Mouse (Mus musculus) megakaryocyte, embryonic 14.5 days (primary cell): ENCODE measurements around the gene Ascc1. TPM values are rescaled to one million over a fixed set of nuclear protein-coding genes. Genes with fewer than 3 reads are reported as not detected.
"Not testable (repeated sequence)": the region's sequence is repeated elsewhere in the genome, so short reads cannot be mapped to it uniquely, and the experiment has no call there.

ENCODE experiments used
- H3K27me3 ChIP-seq: replicated peaks from 2 replicates; pipeline ENCODE3; 2012; ENCODE audit warnings: inconsistent platforms
- H3K36me3 ChIP-seq: replicated peaks from 2 replicates; pipeline ENCODE3; 2012; ENCODE audit warnings: low read length, inconsistent platforms, mixed read lengths
- H3K4me1 ChIP-seq: 2 replicates; pipeline ENCODE4 v1.6.1; 2012; ENCODE audit warnings: inconsistent platforms
- H3K4me3 ChIP-seq: replicated peaks from 2 replicates; pipeline ENCODE3; 2012; ENCODE audit warnings: moderate library complexity, mild to moderate bottlenecking, inconsistent platforms
- H3K9me3 ChIP-seq: 2 replicates; pipeline ENCODE4 v1.6.1; 2012; ENCODE audit warnings: inconsistent platforms
- FLI1 ChIP-seq: IDR thresholded peaks from 2 replicates; pipeline ENCODE4 v1.6.1; 2012; ENCODE audit warnings: low read length, inconsistent platforms, mixed read lengths
- GATA1 ChIP-seq: IDR thresholded peaks from 3 replicates; pipeline ENCODE4 v1.6.1; 2012; ENCODE audit warnings: mixed read lengths, low read length, inconsistent platforms, borderline replicate concordance
- polyA plus RNA-seq: library from polyadenylated mRNA; stranded (reverse); fragments of >175 nt; gene quantifications from 2 replicates; pipeline ENCODE4 v1.2.3, GENCODE M21; 2012; ENCODE audit warnings: low replicate concordance; ENCODE audit not compliant: insufficient read depth

Gene Ascc1
- polyA plus RNA-seq, 1 experiment: 126 TPM

DNA sequence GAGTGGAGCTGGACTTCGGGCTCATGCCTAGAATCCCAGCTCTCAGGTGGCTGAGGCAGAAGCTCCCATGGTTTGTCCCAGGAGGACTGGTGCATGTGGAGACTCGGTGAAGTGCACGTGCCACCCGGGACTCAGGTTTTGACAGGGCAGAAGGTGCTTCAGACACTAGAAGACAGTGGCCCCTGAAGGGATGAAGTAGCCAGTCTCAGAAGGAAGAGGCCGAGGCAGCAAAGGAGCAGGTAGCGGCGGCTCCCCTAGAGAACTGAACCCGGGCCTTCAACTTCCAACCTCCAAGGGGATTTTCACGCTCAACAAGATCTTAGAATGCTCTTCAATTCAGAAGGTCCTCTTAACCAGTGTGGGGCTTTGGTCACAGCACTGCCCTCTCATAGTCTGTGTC lies 12.2 kb upstream of the Ascc1 start:
- Histone ChIP-seq H3K4me1 (peaks cover 24% of the 10 kb centered on the region), H3K27me3 (no peaks in the 10 kb centered on the region), H3K4me3 (no peak overlapping the region), H3K9me3 (no peaks in the 10 kb centered on the region), H3K36me3 (peaks cover 95% of the 10 kb centered on the region)
- no peak for TF ChIP-seq GATA1
- no peak for TF ChIP-seq FLI1

DNA sequence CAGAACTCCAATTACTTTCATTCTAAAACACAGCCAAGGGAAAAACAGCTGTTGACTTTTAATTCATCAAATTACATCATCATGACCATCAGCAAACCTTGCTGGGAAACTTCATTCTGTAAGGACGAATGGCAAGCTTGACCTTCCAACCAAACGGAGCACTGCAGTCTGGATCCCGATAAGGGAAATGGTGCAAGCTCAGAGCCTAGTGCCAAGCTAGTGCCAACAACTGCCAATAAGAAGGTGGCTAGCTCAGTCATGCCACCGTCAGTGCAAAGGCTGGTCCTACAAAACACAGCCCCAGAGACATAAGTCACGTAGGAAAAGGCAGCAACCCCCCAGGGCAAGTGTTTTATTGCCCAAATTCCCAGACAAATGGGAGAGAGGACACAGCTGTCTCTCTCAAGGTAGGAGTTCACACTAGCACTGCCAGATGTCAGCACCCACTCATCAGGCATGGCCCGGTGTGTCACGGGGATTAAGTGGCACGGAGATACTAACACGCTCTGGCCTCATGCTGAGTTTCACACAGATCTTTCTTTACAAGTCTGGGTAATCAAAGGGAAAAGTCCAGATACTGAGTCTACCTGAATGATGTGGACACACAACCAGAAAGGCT lies 11.2 kb upstream of the Ascc1 start:
- peaks cover 33% of the 10 kb centered on the region for H3K4me1 ChIP-seq
- no peaks in the 10 kb centered on the region for H3K27me3 ChIP-seq
- peaks cover 95% of the 10 kb centered on the region for H3K36me3 ChIP-seq
- H3K4me3 ChIP-seq: no peak overlapping the region
- no peaks in the 10 kb centered on the region for H3K9me3 ChIP-seq
- TF ChIP-seq FLI1 (no peak), GATA1 (no peak)

GRCm38 (mm10) chr10:59992024-59992423 lies 10.6 kb upstream of the Ascc1 start:
- no peak overlapping the region for H3K4me3 ChIP-seq
- H3K4me1 ChIP-seq: peaks cover 34% of the 10 kb centered on the region
- no peaks in the 10 kb centered on the region for H3K9me3 ChIP-seq
- peaks cover 93% of the 10 kb centered on the region for H3K36me3 ChIP-seq
- no peak for TF ChIP-seq GATA1
- no peak for TF ChIP-seq FLI1
- H3K27me3 ChIP-seq: no peaks in the 10 kb centered on the region

DNA sequence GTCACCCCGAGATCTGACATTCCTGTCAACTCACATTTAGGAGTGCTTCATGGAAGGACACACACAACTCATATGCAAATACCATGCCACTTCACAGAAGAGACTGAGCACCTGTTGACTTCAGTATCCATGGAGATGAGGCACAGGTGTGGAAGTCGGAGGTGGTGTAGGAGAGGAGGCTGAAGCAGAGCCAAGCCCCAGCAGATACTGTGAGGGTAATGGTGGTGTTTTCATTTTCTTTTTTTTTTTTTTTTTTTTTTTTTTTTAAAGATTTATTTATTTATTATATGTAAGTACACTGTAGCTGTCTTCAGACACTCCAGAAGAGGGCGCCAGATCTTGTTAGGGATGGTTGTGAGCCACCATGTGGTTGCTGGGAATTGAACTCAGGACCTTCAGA lies 8.8 kb upstream of the Ascc1 start:
- Histone ChIP-seq H3K36me3 (peaks cover 75% of the 10 kb centered on the region), H3K4me1 (peaks cover 50% of the 10 kb centered on the region)
- not testable (repeated sequence) for H3K27me3 ChIP-seq, H3K9me3 ChIP-seq, H3K4me3 ChIP-seq

DNA sequence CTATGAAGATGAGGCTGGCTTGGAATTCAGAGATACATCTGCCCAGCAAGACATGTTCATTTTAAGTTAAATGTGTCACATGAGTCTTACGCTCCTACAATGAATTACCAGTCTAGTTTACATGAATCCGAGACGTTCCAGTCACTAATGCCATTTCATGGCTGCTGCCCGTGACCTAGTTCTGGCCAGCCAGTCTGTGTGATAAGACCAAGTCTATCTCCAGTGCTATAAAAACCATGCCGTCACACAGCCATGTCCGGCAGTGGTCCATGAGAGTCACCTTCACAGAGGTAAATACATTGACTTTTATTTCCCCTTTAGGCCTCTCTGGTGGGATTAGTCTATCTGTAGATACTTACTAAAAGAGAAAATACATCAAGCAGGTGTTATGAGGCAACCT lies 6.7 kb upstream of the Ascc1 start:
- TF ChIP-seq FLI1 (no peak), GATA1 (no peak)
- no peaks in the 10 kb centered on the region for H3K27me3 ChIP-seq
- peaks cover 65% of the 10 kb centered on the region for H3K36me3 ChIP-seq
- no peak overlapping the region for H3K4me3 ChIP-seq
- no peaks in the 10 kb centered on the region for H3K9me3 ChIP-seq
- peaks cover 69% of the 10 kb centered on the region for H3K4me1 ChIP-seq

DNA sequence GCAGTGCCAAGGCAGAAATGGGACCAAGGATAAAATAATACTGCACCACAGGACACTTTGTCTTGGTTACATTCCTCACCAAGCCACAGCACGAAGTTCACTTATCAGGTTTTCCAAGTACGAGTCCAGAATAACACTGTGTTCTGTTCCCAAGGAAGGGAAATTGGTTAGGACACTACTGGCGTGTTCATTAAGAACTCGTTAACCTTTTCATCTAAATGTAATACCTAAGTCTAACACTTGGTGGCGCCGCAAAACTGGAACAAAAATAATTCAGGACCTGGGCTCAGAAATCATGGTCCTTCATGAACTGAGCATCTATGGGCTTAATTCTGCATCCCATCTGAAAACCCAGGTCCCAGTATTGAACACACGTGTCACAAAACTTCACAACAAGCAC lies 5.0 kb upstream of the Ascc1 start:
- no peak overlapping the region for H3K4me3 ChIP-seq
- no peaks in the 10 kb centered on the region for H3K27me3 ChIP-seq
- H3K36me3 ChIP-seq: peaks cover 55% of the 10 kb centered on the region
- no peak for TF ChIP-seq GATA1
- TF ChIP-seq FLI1: no peak
- H3K4me1 ChIP-seq: peaks cover 65% of the 10 kb centered on the region
- no peaks in the 10 kb centered on the region for H3K9me3 ChIP-seq

- no peaks in the 10 kb centered on the region for H3K27me3 ChIP-seq
- no peak for TF ChIP-seq GATA1
- no peak for TF ChIP-seq FLI1
- peaks cover 66% of the 10 kb centered on the region for H3K4me1 ChIP-seq
- no peaks in the 10 kb centered on the region for H3K9me3 ChIP-seq
- H3K36me3 ChIP-seq: peaks cover 42% of the 10 kb centered on the region
- H3K4me3 ChIP-seq: no peak overlapping the region
These were observed 3.5 kb upstream of the Ascc1 start for GRCm38 (mm10) chr10:59999057-59999456.

- not testable (repeated sequence) for H3K27me3 ChIP-seq, H3K9me3 ChIP-seq
- Histone ChIP-seq H3K36me3 (peaks cover 23% of the 10 kb centered on the region), H3K4me1 (peaks cover 61% of the 10 kb centered on the region), H3K4me3 (peak overlapping the region; percentile 86)
These were observed 942 bp upstream of the Ascc1 start for GRCm38 (mm10) chr10:60001663-60002062.

- peaks cover 61% of the 10 kb centered on the region for H3K4me1 ChIP-seq
- TF ChIP-seq FLI1: no peak
- no peak for TF ChIP-seq GATA1
- H3K36me3 ChIP-seq: peaks cover 23% of the 10 kb centered on the region
- H3K27me3 ChIP-seq: no peaks in the 10 kb centered on the region
- H3K9me3 ChIP-seq: no peaks in the 10 kb centered on the region
- H3K4me3 ChIP-seq: peak overlapping the region; percentile 98
These were observed 402 bp upstream of the Ascc1 start for GRCm38 (mm10) chr10:60002203-60002602.

DNA sequence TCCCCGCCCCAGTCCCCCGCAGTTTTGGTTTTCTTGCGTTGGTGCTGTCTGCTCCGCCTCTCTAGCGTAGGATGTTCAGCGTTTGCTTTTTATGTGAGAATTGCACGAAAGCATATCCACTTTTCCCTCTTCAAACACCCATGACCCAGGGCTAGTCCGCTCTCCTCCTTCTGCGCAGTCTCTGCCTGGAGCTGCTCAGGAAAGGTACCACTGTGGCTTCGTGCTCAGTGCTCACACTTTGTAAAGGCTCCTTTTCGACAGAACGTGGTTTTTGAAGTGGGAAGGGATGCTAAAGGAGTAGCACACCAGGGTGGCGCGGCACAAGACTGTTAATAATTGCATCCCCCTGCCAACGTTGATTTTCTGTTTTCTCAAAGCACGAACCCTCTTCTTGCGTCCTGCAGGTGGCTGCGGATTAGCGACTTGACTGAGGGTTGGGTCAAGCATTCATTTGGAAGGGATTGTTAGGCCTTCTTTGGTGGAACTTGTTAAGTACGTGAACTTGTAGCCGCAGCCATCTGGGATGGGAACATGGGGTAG lies 678 bp downstream of the Ascc1 start:
- TF ChIP-seq GATA1 (no peak), FLI1 (no peak)
- no peaks in the 10 kb centered on the region for H3K9me3 ChIP-seq

DNA sequence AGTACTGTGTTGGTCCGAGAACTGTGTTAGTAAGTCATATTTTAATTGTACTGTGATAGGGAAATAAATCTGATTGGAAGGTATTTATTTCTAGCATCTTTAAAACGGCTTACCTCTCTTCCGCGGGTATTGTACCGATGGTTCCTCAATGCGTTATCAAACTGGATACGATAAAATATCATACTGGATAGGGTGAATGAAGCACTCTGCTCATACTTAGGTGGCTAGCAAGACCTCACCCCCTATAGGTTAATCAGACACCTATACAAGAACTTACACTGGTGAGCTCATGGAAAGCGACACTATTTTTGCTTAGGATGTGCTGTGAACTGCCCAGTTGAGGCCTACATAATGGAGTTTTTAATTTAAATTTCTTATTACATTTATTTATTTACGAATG lies 1.2 kb downstream of the Ascc1 start:
- Histone ChIP-seq H3K9me3 (no peaks in the 10 kb centered on the region), H3K36me3 (peaks cover 40% of the 10 kb centered on the region), H3K27me3 (no peaks in the 10 kb centered on the region), H3K4me3 (peak overlapping the region; percentile 98), H3K4me1 (peaks cover 62% of the 10 kb centered on the region)
- no peak for TF ChIP-seq FLI1
- no peak for TF ChIP-seq GATA1

More for the DNA sequence above, 678 bp downstream of the Ascc1 start:
- peak overlapping the region; percentile 98 for H3K4me3 ChIP-seq
- H3K4me1 ChIP-seq: peaks cover 62% of the 10 kb centered on the region
- peaks cover 34% of the 10 kb centered on the region for H3K36me3 ChIP-seq
- no peaks in the 10 kb centered on the region for H3K27me3 ChIP-seq
